Mouse (Mus musculus) midbrain, postnatal 0 days (tissue): Measurements from ENCODE around the gene Olfr304. TPM values are rescaled to one million over a fixed set of nuclear protein-coding genes. Genes with fewer than 3 reads are reported as not detected.
"Not testable (repeated sequence)": the region's sequence is repeated elsewhere in the genome, so short reads cannot be mapped to it uniquely, and the experiment has no call there.

Experiments used
- ATAC-seq: fragments of 200-750 bp; cut with Nextera tagmentation; 2 replicates; pipeline ENCODE4 v1.8.0; 2017; ENCODE audit warnings: moderate number of reproducible peaks, mild to moderate bottlenecking, moderate TSS enrichment, moderate library complexity; ENCODE audit not compliant: low FRiP score
- DNase-seq: peaks from one replicate; pipeline ENCODE4 v3.0.0-alpha.2; 2015; ENCODE audit warnings: low spot score
- H3K27ac ChIP-seq: fragments of 300-500 bp; sonication (generic); 2 replicates; pipeline ENCODE4 v1.5.1; 2014; ENCODE audit warnings: low read depth, mild to moderate bottlenecking, low read length, mixed read lengths
- H3K27me3 ChIP-seq: fragments of 300-500 bp; sonication (generic); 2 replicates; pipeline ENCODE4 v1.6.1; 2014; ENCODE audit warnings: low read length, control low read depth, mixed read lengths; ENCODE audit not compliant: insufficient read depth
- H3K36me3 ChIP-seq: fragments of 300-500 bp; sonication (generic); 2 replicates; pipeline ENCODE4 v1.6.1; 2014; ENCODE audit warnings: low read length, control low read depth, mixed read lengths; ENCODE audit not compliant: insufficient read depth
- H3K4me1 ChIP-seq: fragments of 300-500 bp; sonication (generic); 2 replicates; pipeline ENCODE4 v1.6.1; 2014; ENCODE audit warnings: mild to moderate bottlenecking, control low read depth, antibody characterized with exemption, low read length, mixed read lengths; ENCODE audit not compliant: insufficient read depth
- H3K4me2 ChIP-seq: fragments of 300-500 bp; sonication (generic); 2 replicates; pipeline ENCODE4 v1.6.1; 2014; ENCODE audit warnings: low read depth, mild to moderate bottlenecking, low read length, mixed read lengths; ENCODE audit not compliant: poor library complexity, severe bottlenecking
- H3K4me3 ChIP-seq: fragments of 300-500 bp; sonication (generic); 2 replicates; pipeline ENCODE4 v1.5.1; 2014; ENCODE audit warnings: low read depth, mild to moderate bottlenecking, low read length, moderate library complexity
- H3K9ac ChIP-seq: fragments of 300-500 bp; sonication (generic); replicated peaks from 2 replicates; pipeline ENCODE4 v1.6.1; 2014; ENCODE audit warnings: mild to moderate bottlenecking, low read length, moderate library complexity, mixed read lengths; ENCODE audit not compliant: poor library complexity, severe bottlenecking
- H3K9me3 ChIP-seq: fragments of 300-500 bp; sonication (generic); 2 replicates; pipeline ENCODE4 v1.6.1; 2016; ENCODE audit warnings: low read length, control low read depth
- CTCF ChIP-seq: IDR thresholded peaks from 2 replicates; pipeline ENCODE4 v1.5.1; 2016; ENCODE audit warnings: antibody characterized with exemption, mild to moderate bottlenecking
- WGBS: fragments of 180-500 bp; shearing (Covaris S2); extraction: QIAGEN DNeasy Blood & Tissue Kit; methylation state at CpG from one replicate; pipeline ENCODE4 v1.1.7; 2014; 5-methylcytosine and 5-hydroxymethylcytosine counted together
- polyA plus RNA-seq: library from polyadenylated mRNA; unstranded; fragments of >200 nt; fragmentation: Nextera tagmentation; extraction: Ambion mirVana; gene quantifications from 2 replicates; pipeline ENCODE4 v1.2.1, GENCODE M21; 2015
- total RNA-seq: library from RNA; depleted of rRNA; stranded (reverse); fragments of >200 nt; gene quantifications from 2 replicates; pipeline ENCODE4 v1.2.3, GENCODE M21; 2014; rRNA removed

Olfr304 gene
- total RNA-seq, result not detected in 2 replicates
- not detected in 2 replicates for polyA plus RNA-seq

DNA sequence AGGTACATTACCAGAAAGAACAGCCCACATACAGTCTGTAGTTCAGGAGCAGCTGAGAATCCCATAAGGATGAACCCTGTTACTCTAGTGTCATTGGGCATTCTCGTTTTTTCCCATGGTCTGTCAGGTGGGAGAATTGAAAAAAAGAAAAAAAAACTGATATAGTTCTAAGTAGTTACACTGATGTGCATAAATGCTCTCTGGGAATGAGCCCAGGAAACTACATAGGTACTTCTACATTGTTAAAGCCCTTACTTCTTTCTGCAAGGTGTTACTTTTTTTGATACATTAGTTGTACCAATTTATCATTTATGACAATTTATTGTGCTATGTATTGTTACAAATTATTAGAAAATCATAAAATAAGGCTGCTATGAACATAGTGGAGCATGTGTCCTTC, at the start of gene Olfr304:
Gene Olfr304 (minus strand): TSS at position 101 of the 400 bp plus-strand sequence.
- Histone ChIP-seq H3K9ac (no peak within 1 kb of the TSS), H3K27me3 (no peaks in the 10 kb centered on the region), H3K36me3 (no peaks in the 10 kb centered on the region), H3K4me2 (no peak within 1 kb of the TSS), H3K4me1 (no peaks in the 10 kb centered on the region), H3K9me3 (no peaks in the 10 kb centered on the region), H3K27ac (no peak within 1 kb of the TSS), H3K4me3 (no peak within 1 kb of the TSS)
- TF ChIP-seq CTCF, result no peak
- no peak for DNase-seq
- WGBS, result 70% methylated on average over 1 of the region's 1 CpGs
- no peak for ATAC-seq

DNA sequence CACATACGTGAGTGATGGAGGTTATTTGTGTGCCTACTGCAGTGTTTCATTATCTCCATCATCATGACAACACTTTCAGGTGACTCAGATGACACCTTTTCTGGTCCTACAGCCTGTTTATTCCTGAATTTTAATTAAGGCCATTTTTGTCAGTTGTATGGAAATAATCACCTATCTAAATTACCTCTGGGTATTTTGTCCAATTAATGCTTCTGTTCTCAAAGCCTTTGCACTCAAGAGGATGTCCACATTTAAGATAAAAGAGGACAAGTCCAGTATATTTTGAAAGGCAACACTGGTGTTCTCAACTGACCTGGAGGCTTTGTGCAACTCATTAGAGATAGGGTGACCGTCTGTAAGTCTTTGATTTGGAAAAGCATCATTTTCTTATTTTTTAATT, 17.1 kb upstream of the Olfr304 start, which contains the start of gene Olfr301:
Gene Olfr301 (plus strand): TSS at position 301 of the 400 bp plus-strand sequence.
- Histone ChIP-seq H3K27me3 (no peaks in the 10 kb centered on the region), H3K4me3 (no peak within 1 kb of the TSS), H3K27ac (no peak within 1 kb of the TSS), H3K9me3 (no peaks in the 10 kb centered on the region), H3K4me2 (no peak within 1 kb of the TSS), H3K9ac (no peak within 1 kb of the TSS), H3K4me1 (no peaks in the 10 kb centered on the region), H3K36me3 (no peaks in the 10 kb centered on the region)
- TF ChIP-seq CTCF, result no peak
- ATAC-seq, result no peak
- no peak for DNase-seq
- WGBS, result 85% methylated on average over 2 of the region's 2 CpGs

DNA sequence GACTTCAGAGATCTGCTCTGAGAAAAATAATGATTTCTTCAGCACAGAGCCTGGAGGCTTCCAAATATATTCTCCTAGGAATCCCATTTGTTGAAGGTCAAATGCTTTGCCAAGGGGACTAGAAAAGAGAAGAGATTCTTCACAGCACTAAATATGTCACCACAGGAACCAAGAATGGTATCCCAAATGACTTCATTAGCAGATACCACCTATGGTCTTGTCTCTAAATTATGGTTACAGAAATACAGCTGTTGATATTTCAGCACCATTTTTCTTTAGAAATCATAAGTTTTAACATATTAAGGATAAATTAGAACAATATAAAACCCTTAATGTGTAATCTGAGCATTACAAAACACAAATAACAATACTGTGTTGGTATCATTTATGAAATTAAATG, 11.2 kb upstream of the Olfr304 start, which contains the start of gene Olfr303:
Gene Olfr303 (minus strand): TSS at position 101 of the 400 bp plus-strand sequence.
- Histone ChIP-seq H3K4me3 (no peak within 1 kb of the TSS), H3K27me3 (no peaks in the 10 kb centered on the region), H3K4me2 (no peak within 1 kb of the TSS), H3K27ac (no peak within 1 kb of the TSS), H3K9me3 (no peaks in the 10 kb centered on the region), H3K9ac (no peak within 1 kb of the TSS), H3K4me1 (no peaks in the 10 kb centered on the region), H3K36me3 (no peaks in the 10 kb centered on the region)
- TF ChIP-seq CTCF, result no peak
- DNase-seq, result no peak
- ATAC-seq, result no peak

DNA sequence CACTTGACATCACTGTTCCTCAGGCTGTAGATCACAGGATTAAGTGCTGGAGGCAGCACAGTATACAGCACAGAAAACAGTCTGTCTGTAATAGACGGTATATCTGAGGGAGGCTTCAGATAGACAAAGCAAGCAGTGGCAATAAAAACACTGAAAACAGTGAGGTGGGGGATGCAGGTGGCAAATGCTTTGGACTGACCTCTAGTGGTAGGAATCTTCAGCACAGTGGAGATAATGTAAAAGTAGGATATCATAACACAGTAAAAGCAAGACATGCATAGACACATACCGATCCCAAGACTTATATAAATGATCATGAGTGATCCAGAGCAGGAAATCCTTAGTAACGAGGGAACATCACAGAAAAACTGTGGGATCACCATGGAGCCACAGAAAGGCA, 689 bp downstream of the Olfr304 start:
- WGBS, result 80% methylated on average over 3 of the region's 3 CpGs
- H3K27ac ChIP-seq, result no peak overlapping the region
- no peaks in the 10 kb centered on the region for H3K4me1 ChIP-seq
- DNase-seq (no peak), ATAC-seq (no peak)
- H3K36me3 ChIP-seq, result no peaks in the 10 kb centered on the region
- no peak overlapping the region for H3K4me2 ChIP-seq
- H3K9ac ChIP-seq, result no peak overlapping the region
- H3K9me3 ChIP-seq, result no peaks in the 10 kb centered on the region
- H3K4me3 ChIP-seq, result no peak overlapping the region
- peak; percentile 38 for TF ChIP-seq CTCF
- H3K27me3 ChIP-seq, result no peaks in the 10 kb centered on the region

DNA sequence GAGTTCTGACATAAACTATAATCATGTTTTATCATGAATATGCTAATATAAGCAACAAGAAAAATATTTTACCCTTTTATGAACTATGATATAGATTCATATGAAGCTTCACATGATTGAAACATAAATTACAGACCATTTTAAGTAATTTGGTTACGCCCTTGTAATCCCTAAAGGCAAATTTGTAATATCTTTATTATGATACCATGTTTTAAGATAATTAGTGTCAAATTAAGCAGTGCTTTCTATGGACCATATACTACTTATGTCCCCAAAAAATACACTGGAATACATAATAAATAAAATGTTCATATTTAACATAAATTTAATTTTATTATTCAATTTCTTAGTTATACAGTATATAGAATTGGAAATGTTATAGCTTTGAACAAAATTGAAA, 19.6 kb downstream of the Olfr304 start, which contains the start of gene Olfr305:
Gene Olfr305 (minus strand): TSS at position 101 of the 400 bp plus-strand sequence.
- no peak within 1 kb of the TSS for H3K4me3 ChIP-seq
- H3K27ac ChIP-seq, result no peak within 1 kb of the TSS
- no peak within 1 kb of the TSS for H3K9ac ChIP-seq
- no peak within 1 kb of the TSS for H3K4me2 ChIP-seq
- H3K36me3 ChIP-seq, result no peaks in the 10 kb centered on the region
- 82% methylated on average over 1 of the region's 1 CpGs for WGBS
- TF ChIP-seq CTCF, result no peak
- ATAC-seq (no peak), DNase-seq (no peak)
- no peaks in the 10 kb centered on the region for H3K27me3 ChIP-seq
- no peaks in the 10 kb centered on the region for H3K4me1 ChIP-seq
- H3K9me3 ChIP-seq, result no peaks in the 10 kb centered on the region

DNA sequence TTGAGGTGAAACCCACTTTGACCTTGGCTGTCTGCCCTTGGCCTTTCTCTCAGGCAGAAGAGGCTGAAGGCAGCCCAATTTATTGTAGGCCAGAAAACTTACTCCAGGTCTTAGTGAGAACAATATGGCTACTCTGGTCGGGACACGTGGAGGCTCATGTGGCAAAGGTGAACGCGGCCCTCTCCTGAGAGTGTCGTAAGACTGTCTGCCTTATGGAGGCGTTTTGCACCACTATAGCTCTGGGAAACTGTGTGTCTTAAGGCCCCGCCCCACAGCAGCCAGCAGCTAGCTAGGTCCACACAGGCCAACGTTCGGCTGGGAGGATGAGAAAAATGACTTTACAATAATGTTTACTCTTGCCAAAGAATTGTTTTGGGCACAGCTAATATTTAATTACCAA, 40.2 kb downstream of the Olfr304 start:
- H3K27me3 ChIP-seq, ATAC-seq, H3K36me3 ChIP-seq, H3K9me3 ChIP-seq, H3K4me2 ChIP-seq, H3K9ac ChIP-seq, H3K4me3 ChIP-seq, DNase-seq, H3K27ac ChIP-seq, H3K4me1 ChIP-seq: not testable (repeated sequence)
- 94% methylated on average over 9 of the region's 9 CpGs for WGBS
